Mouse (Mus musculus): ENCODE measurements at regions not wholly inside any gene's neighbourhood (a gene's known extent, or its start where the extent isn't known, plus 50 kb on each side); places are given as distances from the start of the nearest gene placed in this dataset.

- DNase-seq = no peak
Observed at GRCm38 (mm10) chr15:102776218-102776850, 54.4 kb upstream of the Calcoco1 start.

DNA sequence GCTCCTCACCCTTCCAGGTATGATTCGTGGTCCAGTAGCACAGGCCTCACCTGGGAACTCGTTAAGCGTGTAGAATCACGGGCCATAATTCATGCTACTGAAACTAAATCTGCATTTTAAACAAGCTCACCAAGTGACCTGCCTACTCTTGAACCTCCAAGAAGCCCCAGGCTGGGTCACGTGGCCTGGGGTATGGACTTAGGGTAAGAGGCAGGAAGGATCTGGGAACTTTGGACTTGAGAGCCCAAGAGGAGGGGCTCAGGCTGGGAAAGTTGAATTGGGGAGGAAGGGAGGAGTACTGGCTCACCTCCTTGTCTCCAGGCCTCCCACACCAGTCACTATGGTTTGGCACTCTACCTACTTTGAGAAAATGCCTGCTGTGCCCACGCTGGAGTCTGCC is 58.6 kb upstream of the Calcoco1 start:
- DNase-seq = peak; percentile 74

DNA sequence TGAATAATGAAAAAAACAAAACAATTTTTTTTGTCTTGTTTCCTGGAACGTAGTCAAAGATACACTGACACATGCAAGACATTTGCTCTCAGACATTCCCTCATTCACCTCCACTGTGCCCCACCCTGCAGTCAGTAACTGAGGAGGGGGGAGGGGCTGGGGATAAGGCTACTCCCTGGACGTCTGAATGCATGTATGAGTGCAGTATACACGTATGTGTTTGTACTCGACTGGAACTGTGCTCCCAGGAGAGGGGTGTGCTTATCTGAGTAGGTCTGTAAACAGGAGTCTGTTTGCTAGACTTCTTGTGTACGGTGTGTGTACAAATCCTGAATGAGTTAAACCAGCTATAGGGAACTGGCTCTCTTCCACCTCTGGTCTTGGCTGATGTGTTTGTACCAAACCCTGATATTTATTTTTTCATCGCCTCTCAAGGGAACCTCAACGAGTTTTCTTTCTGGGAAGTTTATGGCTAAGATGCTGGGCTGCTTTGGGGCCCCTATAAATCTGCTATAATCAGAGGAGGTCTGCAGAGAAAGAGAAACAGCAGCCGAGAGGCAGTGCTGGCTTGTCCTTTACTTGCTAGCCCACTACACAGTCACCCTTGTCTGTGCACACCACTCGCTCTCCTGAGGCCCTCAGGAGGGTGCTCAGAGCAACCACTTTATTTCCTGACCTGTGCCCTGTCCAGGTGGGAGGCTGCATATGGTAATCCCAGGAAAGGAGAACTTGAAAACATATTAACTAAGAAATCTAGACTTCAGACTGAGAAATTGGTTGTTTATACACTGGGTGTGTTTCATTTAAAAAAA is 61.2 kb upstream of the Calcoco1 start:
- peak; percentile 66 for DNase-seq

- peak; percentile 69 for DNase-seq
Observed at GRCm38 (mm10) chr15:102785055-102785820, 63.3 kb upstream of the Calcoco1 start.

GRCm38 (mm10) chr15:102788846-102789518 is 67.0 kb upstream of the Calcoco1 start:
- no peak for DNase-seq

GRCm38 (mm10) chr15:102797020-102797618 is 75.1 kb upstream of the Calcoco1 start:
- DNase-seq = no peak

GRCm38 (mm10) chr15:102800049-102800448 is 78.1 kb upstream of the Calcoco1 start:
- DNase-seq = no peak

DNA sequence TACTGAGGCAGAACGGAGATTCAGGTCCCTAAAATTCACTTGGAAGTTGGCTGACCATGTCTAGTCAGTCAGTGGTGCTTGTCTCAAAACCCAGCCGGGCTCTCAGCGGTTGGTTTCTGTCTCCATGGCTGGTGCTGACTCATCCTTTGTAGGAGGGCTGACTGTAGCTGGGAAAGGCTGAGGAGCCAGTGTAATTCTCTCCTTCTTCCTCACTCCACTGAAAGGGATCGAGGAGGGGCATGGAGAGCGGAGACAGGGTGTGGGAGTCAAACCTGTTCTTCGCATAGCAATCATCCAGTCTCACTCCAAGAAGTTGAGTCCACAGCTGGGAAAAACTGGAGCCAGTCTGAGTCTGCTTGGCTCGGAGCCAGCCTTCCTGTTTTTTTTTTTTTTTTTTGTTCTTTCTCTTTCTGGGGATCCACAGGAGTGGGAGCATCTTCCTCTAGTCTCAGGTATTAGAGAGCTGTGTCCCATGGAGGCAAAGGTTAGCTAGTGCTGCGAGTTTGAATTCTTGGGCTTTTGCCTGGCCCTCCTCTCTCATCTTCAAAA is 80.4 kb upstream of the Calcoco1 start:
- DNase-seq = no peak

- DNase-seq = peak; percentile 17
Observed at GRCm38 (mm10) chr15:102807353-102807752, 85.4 kb upstream of the Calcoco1 start.

- no peak for DNase-seq
Observed at GRCm38 (mm10) chr15:102819181-102819580, 97.2 kb upstream of the Calcoco1 start.

GRCm38 (mm10) chr15:102839688-102840087 is 81.2 kb upstream of the Hoxc13 start:
- DNase-seq = no peak

DNA sequence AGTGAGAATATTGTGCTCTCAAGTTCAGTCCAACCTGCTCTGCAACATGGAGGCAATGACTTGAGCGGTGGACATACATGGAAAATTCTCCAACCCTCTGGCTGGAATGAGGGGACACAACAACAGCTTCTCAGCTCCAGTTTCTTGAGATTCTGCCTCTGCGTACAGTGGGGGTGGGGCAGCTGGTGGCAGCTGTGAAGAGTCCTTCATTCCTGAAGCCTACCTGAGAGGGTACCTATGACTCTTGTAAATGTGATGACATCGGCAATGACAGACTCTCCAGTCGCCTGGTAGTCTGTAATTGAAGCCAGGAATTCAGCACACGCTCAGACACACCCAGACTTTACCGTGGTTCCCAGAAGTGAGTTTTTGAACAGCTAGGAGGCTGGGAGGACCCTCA is 58.5 kb upstream of the Hoxc13 start:
- no peak for DNase-seq

GRCm38 (mm10) chr15:102866788-102867187 is 54.1 kb upstream of the Hoxc13 start:
- no peak for DNase-seq
